9 mouse cellular contexts compared by ENCODE assay signal in genomic region chr6:77213757-77214409, GRCm38 (mm10). TPM values are rescaled to one million over a fixed set of nuclear protein-coding genes. Genes with fewer than 3 reads are reported as not detected.
DNase-seq lines count a peak whose midpoint lies in the region; ATAC-seq and TF ChIP-seq lines count a peak whose summit lies in the region.
"Had no signal": no experiment of that assay in that cellular context is flagged by ENCODE, and none has a peak within 500 bp of the region (broad histone marks: within the 10 kb centered on the region; RNA-seq: fewer than 3 reads in every experiment).

No protein-coding gene starts in this region.

- H3K27me3 ChIP-seq in Patski, result no peaks in the 10 kb centered on the region
- H3K27me3 ChIP-seq: lung, embryonic 15.5 days had no signal

- in situ Hi-C loops in Patski (cut with MboI; ENCODE audit: low pct_unique_long_range_greater_than_20kb), result no loop called here

- POLR2A ChIA-PET in Patski (lab: Charles Lee), result interaction anchor here (0.6 kb wide), 1 partner anchor 444 kb away, joined by 4 read pairs; no protein-coding TSS in a partner anchor

- ATAC-seq in Patski, result peak; percentile 26
- ATAC-seq in CD4-positive, CD25-positive, alpha-beta regulatory T cell, adult 4 months, result no peak

- TF ChIP-seq CTCF in Patski (IDR thresholded peaks at IDR 0.05), result no peak

- CTCF ChIA-PET in Patski (lab: Charles Lee), result no interaction called here

- DNase-seq in Patski (ENCODE audit: low read depth, low spot score), result peak; percentile 1
- peak; percentile 17 for DNase-seq in cerebellum, adult 11 months
- DNase-seq in forelimb bud, embryonic 11.5 days (ENCODE audit: low read depth, low spot score), result peak; percentile 48
- peak; percentile 45 to 64 for DNase-seq in kidney, postnatal 4 days
- no peak for DNase-seq in c-Kit-positive CD71-positive TER-119-positive erythroid progenitor cells, embryonic 14.5 days (ENCODE audit: low spot score)
- DNase-seq in urinary bladder, adult 2 months (ENCODE audit: low spot score), result no peak
- DNase-seq: adrenal gland, postnatal 14 days had no signal

RNA-seq across cellular contexts. Expression of gene Lrrtm1, which starts 28.6 kb away (rescaled TPM):
- 0.18 TPM for polyA plus RNA-seq in Patski (2021)
- polyA plus RNA-seq in urinary bladder, adult 2 months (2012; rRNA removed), result 0.75 and 0.80 TPM in 2 replicates
- not detected for polyA plus RNA-seq in CD4-positive, CD25-positive, alpha-beta regulatory T cell, adult 4 months (2017; shearing (Covaris generic))

Comparison
In these comparisons a context has a peak if more than half of its experiments do, and no peak if none do; other contexts are left out.
1. DNase-seq: peak in Patski (single experiment), cerebellum, adult 11 months (single experiment), forelimb bud, embryonic 11.5 days (single experiment) and kidney, postnatal 4 days (2 of 2); none in c-Kit-positive CD71-positive TER-119-positive erythroid progenitor cells, embryonic 14.5 days (single experiment) and urinary bladder, adult 2 months (single experiment).